Mouse (Mus musculus) layer of hippocampus, adult 9-10 months (tissue): Measurements from ENCODE around the gene A530032D15Rik.
"Not testable (repeated sequence)": the region's sequence is repeated elsewhere in the genome, so short reads cannot be mapped to it uniquely, and the experiment has no call there.

Experiments used
- DNase-seq: peaks from one replicate; pipeline ENCODE4 v3.0.0; 2022; ENCODE audit warnings: low spot score

The A530032D15Rik gene

GRCm38 (mm10) chr1:85035801-85036200 lies 73.9 kb downstream of the A530032D15Rik start:
- DNase-seq: not testable (repeated sequence)

- DNase-seq: not testable (repeated sequence)
Observed at GRCm38 (mm10) chr1:85034394-85034793, 75.3 kb downstream of the A530032D15Rik start.

GRCm38 (mm10) chr1:85033616-85034015 lies 76.0 kb downstream of the A530032D15Rik start:
- DNase-seq: not testable (repeated sequence)
